Mouse (Mus musculus): ENCODE results near the gene Foxr1. TPM values are rescaled to one million over a fixed set of nuclear protein-coding genes. Genes with fewer than 3 reads are reported as not detected.

The Foxr1 gene
- polyA plus RNA-seq, 1 experiment from 2014 or later: not detected

- DNase-seq (ENCODE audit: low spot score) (peak; percentile 41), ATAC-seq (no peak)
- Histone ChIP-seq H3K9ac (replicated peaks; ENCODE audit: low read depth) (peak overlapping the region; percentile 92), H3K4me2 (replicated peaks; ENCODE audit: low read depth, low read length) (peak overlapping the region; percentile 77), H3K27me3 (replicated peaks; ENCODE audit: insufficient read depth, low read length) (no peaks in the 10 kb centered on the region), H3K9me3 (ENCODE audit: low read length) (no peaks in the 10 kb centered on the region), H3K4me3 (ENCODE audit: low read depth, low read length) (peak overlapping the region; percentile 88), H3K4me1 (ENCODE audit: insufficient read depth, low read depth, low read length) (peaks cover 29% of the 10 kb centered on the region), H3K36me3 (ENCODE audit: insufficient read depth, low read length) (no peaks in the 10 kb centered on the region), H3K27ac (ENCODE audit: low read length) (peak overlapping the region; percentile 96)
- 0% methylated on average over 38 of the region's 39 CpGs for WGBS
- no peak; the same call in 1 of the 2 replicates for TF ChIP-seq CTCF (IDR thresholded peaks at IDR 0.05)
- TF ChIP-seq EP300 (IDR thresholded peaks at IDR 0.05): no peak
These were observed 42.1 kb upstream of the Foxr1 start for GRCm38 (mm10) chr9:44483041-44483509.

GRCm38 (mm10) chr9:44482552-44482951 is 41.6 kb upstream of the Foxr1 start, which contains the start of gene Bcl9l:
Bcl9l (plus strand) TSS chr9:44482825.
- peak; percentile 99 for DNase-seq (ENCODE audit: low spot score)
- Histone ChIP-seq H3K9ac (replicated peaks; ENCODE audit: low read depth) (peak within 1 kb of the TSS; percentile 92), H3K27ac (ENCODE audit: low read length) (peak within 1 kb of the TSS; percentile 96), H3K4me1 (ENCODE audit: insufficient read depth, low read depth, low read length) (peaks cover 25% of the 10 kb centered on the region), H3K27me3 (replicated peaks; ENCODE audit: insufficient read depth, low read length) (no peaks in the 10 kb centered on the region), H3K4me2 (replicated peaks; ENCODE audit: low read depth, low read length) (peak within 1 kb of the TSS; percentile 77), H3K4me3 (ENCODE audit: low read depth, low read length) (peak within 1 kb of the TSS; percentile 88), H3K9me3 (ENCODE audit: low read length) (no peaks in the 10 kb centered on the region), H3K36me3 (ENCODE audit: insufficient read depth, low read length) (no peaks in the 10 kb centered on the region)
- 2% methylated on average over 31 of the region's 31 CpGs for WGBS
- TF ChIP-seq EP300 (IDR thresholded peaks at IDR 0.05) (peak; percentile 71), CTCF (IDR thresholded peaks at IDR 0.05) (peak; percentile 87)
- ATAC-seq: peak; percentile 53

- DNase-seq (ENCODE audit: low spot score): no peak
- Histone ChIP-seq H3K4me3 (ENCODE audit: low read depth, low read length) (peak overlapping the region; percentile 88), H3K27me3 (replicated peaks; ENCODE audit: insufficient read depth, low read length) (no peaks in the 10 kb centered on the region), H3K36me3 (ENCODE audit: insufficient read depth, low read length) (no peaks in the 10 kb centered on the region), H3K27ac (ENCODE audit: low read length) (no peak overlapping the region), H3K4me1 (ENCODE audit: insufficient read depth, low read depth, low read length) (peaks cover 25% of the 10 kb centered on the region), H3K9ac (replicated peaks; ENCODE audit: low read depth) (no peak overlapping the region), H3K4me2 (replicated peaks; ENCODE audit: low read depth, low read length) (peak overlapping the region; percentile 77), H3K9me3 (ENCODE audit: low read length) (no peaks in the 10 kb centered on the region)
- ATAC-seq: no peak
- no peak for TF ChIP-seq EP300 (IDR thresholded peaks at IDR 0.05)
- TF ChIP-seq CTCF (IDR thresholded peaks at IDR 0.05): no peak
- 3% methylated on average over 3 of the region's 3 CpGs for WGBS
These were observed 41.2 kb upstream of the Foxr1 start for GRCm38 (mm10) chr9:44482112-44482511.

GRCm38 (mm10) chr9:44479628-44480428 is 38.9 kb upstream of the Foxr1 start:
- ATAC-seq: peak; percentile 40
- DNase-seq (ENCODE audit: low spot score): peak; percentile 96
- under 1% methylated on average over 26 of the region's 26 CpGs for WGBS
- Histone ChIP-seq H3K9ac (replicated peaks; ENCODE audit: low read depth) (peak overlapping the region; percentile 56), H3K4me3 (ENCODE audit: low read depth, low read length) (peak overlapping the region; percentile 55), H3K27me3 (replicated peaks; ENCODE audit: insufficient read depth, low read length) (no peaks in the 10 kb centered on the region), H3K27ac (ENCODE audit: low read length) (peak overlapping the region; percentile 89), H3K4me1 (ENCODE audit: insufficient read depth, low read depth, low read length) (peaks cover 9% of the 10 kb centered on the region; the same call in 1 of the 2 replicates), H3K4me2 (replicated peaks; ENCODE audit: low read depth, low read length) (peak overlapping the region; percentile 95), H3K36me3 (ENCODE audit: insufficient read depth, low read length) (no peaks in the 10 kb centered on the region), H3K9me3 (ENCODE audit: low read length) (no peaks in the 10 kb centered on the region)
- peak; percentile 37 for TF ChIP-seq EP300 (IDR thresholded peaks at IDR 0.05)
- peak; percentile 96 for TF ChIP-seq CTCF (IDR thresholded peaks at IDR 0.05)

GRCm38 (mm10) chr9:44478959-44479605 is 38.1 kb upstream of the Foxr1 start:
- H3K4me2 ChIP-seq (replicated peaks; ENCODE audit: low read depth, low read length): peak overlapping the region; percentile 95
- H3K4me3 ChIP-seq (ENCODE audit: low read depth, low read length): peak overlapping the region; percentile 55
- H3K27ac ChIP-seq (ENCODE audit: low read length): peak overlapping the region; percentile 89
- peak overlapping the region; percentile 56 for H3K9ac ChIP-seq (replicated peaks; ENCODE audit: low read depth)
- DNase-seq (ENCODE audit: low spot score) (peak; percentile 95), ATAC-seq (peak; percentile 57)
- no peaks in the 10 kb centered on the region for H3K36me3 ChIP-seq (ENCODE audit: insufficient read depth, low read length)
- H3K9me3 ChIP-seq (ENCODE audit: low read length): no peaks in the 10 kb centered on the region
- WGBS: under 1% methylated on average over 29 of the region's 29 CpGs
- H3K4me1 ChIP-seq (ENCODE audit: insufficient read depth, low read depth, low read length): peaks cover 6% of the 10 kb centered on the region; the same call in 1 of the 2 replicates
- TF ChIP-seq CTCF (IDR thresholded peaks at IDR 0.05) (peak; percentile 45), EP300 (IDR thresholded peaks at IDR 0.05) (no peak)
- no peaks in the 10 kb centered on the region for H3K27me3 ChIP-seq (replicated peaks; ENCODE audit: insufficient read depth, low read length)
